Mouse (Mus musculus) E14TG2a.4 (cell line): ENCODE data around the gene Vav1.
A peak's percentile ranks its signal among the peaks of the same experiment; 100 is the strongest.

Experiments
- H3K27me3 ChIP-seq: 2 replicates; pipeline ENCODE4 v1.6.1; 2014; ENCODE audit warnings: low read length, control low read depth; ENCODE audit not compliant: insufficient read depth
- H3K36me3 ChIP-seq: 2 replicates; pipeline ENCODE4 v1.6.1; 2014; ENCODE audit warnings: low read length, control low read depth; ENCODE audit not compliant: insufficient read depth
- H3K4me1 ChIP-seq: replicated peaks from 2 replicates; pipeline ENCODE4 v1.6.1; 2014; ENCODE audit warnings: low read depth, low read length, control low read depth
- H3K4me3 ChIP-seq: replicated peaks from 2 replicates; pipeline ENCODE4 v1.5.1; 2014; ENCODE audit warnings: mild to moderate bottlenecking, low read length
- H3K9me3 ChIP-seq: 2 replicates; pipeline ENCODE4 v1.6.1; 2014; ENCODE audit warnings: low read length, control low read depth
- CTCF ChIP-seq: conservative IDR thresholded peaks from 2 replicates; pipeline ENCODE4 v1.5.1; 2014; ENCODE audit warnings: low read length
- NANOG ChIP-seq: IDR thresholded peaks from 2 replicates; pipeline ENCODE4 v1.6.1; 2014; ENCODE audit warnings: borderline replicate concordance, low read length, mixed read lengths
- POU5F1 ChIP-seq: IDR thresholded peaks from 2 replicates; pipeline ENCODE4 v1.6.1; 2014; ENCODE audit warnings: low read length, borderline replicate concordance

Vav1 gene

GRCm38 (mm10) chr17:57295935-57296334 is 17.0 kb downstream of the Vav1 start:
- no peaks in the 10 kb centered on the region for H3K36me3 ChIP-seq
- H3K27me3 ChIP-seq, result no peaks in the 10 kb centered on the region
- TF ChIP-seq NANOG, result no peak
- TF ChIP-seq POU5F1, result no peak
- no peak for TF ChIP-seq CTCF
- no peak overlapping the region for H3K4me3 ChIP-seq
- H3K9me3 ChIP-seq, result peaks cover 5% of the 10 kb centered on the region; the same call in 1 of the 2 replicates
- H3K4me1 ChIP-seq, result no peaks in the 10 kb centered on the region

GRCm38 (mm10) chr17:57297040-57297439 is 18.1 kb downstream of the Vav1 start:
- H3K4me1 ChIP-seq, result no peaks in the 10 kb centered on the region; the same call in 1 of the 2 replicates
- TF ChIP-seq CTCF (no peak), POU5F1 (no peak), NANOG (no peak)
- peaks cover 5% of the 10 kb centered on the region; the same call in 1 of the 2 replicates for H3K9me3 ChIP-seq

GRCm38 (mm10) chr17:57305593-57305992 is 26.7 kb downstream of the Vav1 start:
- TF ChIP-seq CTCF (no peak), NANOG (no peak), POU5F1 (no peak)
- Histone ChIP-seq H3K4me3 (no peak overlapping the region), H3K4me1 (peaks cover 5% of the 10 kb centered on the region), H3K9me3 (no peaks in the 10 kb centered on the region), H3K36me3 (no peaks in the 10 kb centered on the region), H3K27me3 (no peaks in the 10 kb centered on the region)

More at GRCm38 (mm10) chr17:57297040-57297439, 18.1 kb downstream of the Vav1 start:
- Histone ChIP-seq H3K4me3 (no peak overlapping the region), H3K27me3 (no peaks in the 10 kb centered on the region), H3K36me3 (no peaks in the 10 kb centered on the region)

- no peaks in the 10 kb centered on the region for H3K36me3 ChIP-seq
- H3K4me3 ChIP-seq, result no peak overlapping the region
- TF ChIP-seq NANOG (no peak), POU5F1 (no peak), CTCF (no peak)
- peaks cover 14% of the 10 kb centered on the region for H3K4me1 ChIP-seq
- no peaks in the 10 kb centered on the region for H3K9me3 ChIP-seq
- no peaks in the 10 kb centered on the region for H3K27me3 ChIP-seq
These were observed 28.2 kb downstream of the Vav1 start for GRCm38 (mm10) chr17:57307074-57307473.

- H3K36me3 ChIP-seq, result no peaks in the 10 kb centered on the region
- H3K27me3 ChIP-seq, result 0 out of 2 replicates have a peak, but pooled peaks cover 2% of the 10 kb centered on the region
- H3K4me3 ChIP-seq, result peak overlapping the region; percentile 59
- TF ChIP-seq POU5F1 (no peak), CTCF (no peak)
- no peaks in the 10 kb centered on the region for H3K9me3 ChIP-seq
- peaks cover 10% of the 10 kb centered on the region for H3K4me1 ChIP-seq
These were observed 32.9 kb downstream of the Vav1 start for GRCm38 (mm10) chr17:57311801-57312200.

GRCm38 (mm10) chr17:57327615-57328014 is 48.7 kb downstream of the Vav1 start:
- H3K36me3 ChIP-seq, result no peaks in the 10 kb centered on the region
- TF ChIP-seq NANOG (no peak), POU5F1 (no peak), CTCF (no peak)
- no peaks in the 10 kb centered on the region for H3K9me3 ChIP-seq
- peaks cover 35% of the 10 kb centered on the region for H3K4me1 ChIP-seq
- peaks cover 6% of the 10 kb centered on the region; the same call in 1 of the 2 replicates for H3K27me3 ChIP-seq
- H3K4me3 ChIP-seq, result no peak overlapping the region

- Histone ChIP-seq H3K36me3 (no peaks in the 10 kb centered on the region), H3K27me3 (peaks cover 6% of the 10 kb centered on the region; the same call in 1 of the 2 replicates), H3K4me1 (peaks cover 36% of the 10 kb centered on the region), H3K9me3 (no peaks in the 10 kb centered on the region), H3K4me3 (0 out of 2 replicates have a peak overlapping the region, but pooled peaks have one; percentile 33)
- TF ChIP-seq CTCF (no peak), POU5F1 (no peak), NANOG (no peak)
These were observed 50.0 kb downstream of the Vav1 start for GRCm38 (mm10) chr17:57328944-57329343.

- 0 out of 2 replicates have a peak, but pooled peaks cover under 1% of the 10 kb centered on the region for H3K27me3 ChIP-seq
- H3K4me1 ChIP-seq, result peaks cover 46% of the 10 kb centered on the region
- H3K9me3 ChIP-seq, result no peaks in the 10 kb centered on the region
- no peak overlapping the region for H3K4me3 ChIP-seq
- TF ChIP-seq NANOG (no peak), POU5F1 (no peak), CTCF (no peak)
- no peaks in the 10 kb centered on the region for H3K36me3 ChIP-seq
These were observed 52.1 kb downstream of the Vav1 start for GRCm38 (mm10) chr17:57330993-57331392.

GRCm38 (mm10) chr17:57332241-57332640 is 53.3 kb downstream of the Vav1 start:
- peaks cover 46% of the 10 kb centered on the region for H3K4me1 ChIP-seq
- no peaks in the 10 kb centered on the region; the same call in 1 of the 2 replicates for H3K27me3 ChIP-seq
- no peaks in the 10 kb centered on the region for H3K9me3 ChIP-seq
- no peaks in the 10 kb centered on the region for H3K36me3 ChIP-seq
- H3K4me3 ChIP-seq, result no peak overlapping the region
- TF ChIP-seq NANOG, result no peak
- no peak for TF ChIP-seq CTCF
- TF ChIP-seq POU5F1, result no peak
